ENCODE assay signal across 27 mouse cellular contexts in the genomic region with DNA sequence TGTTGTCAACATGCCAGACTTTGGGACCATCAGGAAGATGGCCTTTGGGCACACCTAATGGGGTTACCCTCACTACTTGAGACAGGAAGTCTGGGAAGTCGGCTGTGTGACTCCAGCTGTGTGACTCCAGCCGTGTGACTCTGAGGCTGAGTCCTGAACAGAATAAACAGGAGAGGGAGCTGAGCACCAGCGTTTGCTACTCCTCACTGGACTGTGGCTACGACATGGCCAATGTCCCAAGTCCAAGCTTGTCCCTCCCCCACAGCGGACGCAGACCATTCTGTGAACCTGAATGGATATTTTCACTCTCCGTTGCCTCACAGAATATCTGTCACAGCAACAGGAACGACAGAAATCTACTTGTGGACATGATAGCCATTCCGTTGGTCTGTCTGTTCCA. TPM values are rescaled to one million over a fixed set of nuclear protein-coding genes. Genes with fewer than 3 reads are reported as not detected.
A peak's percentile ranks its signal among the peaks of the same experiment; 100 is the strongest.
DNase-seq lines count a peak whose midpoint lies in the region; ATAC-seq and TF ChIP-seq lines count a peak whose summit lies in the region.
"Had no signal": no experiment of that assay in that cellular context is flagged by ENCODE, and none has a peak within 500 bp of the region (broad histone marks: within the 10 kb centered on the region; RNA-seq: fewer than 3 reads in every experiment).

No protein-coding gene starts in this region.

- no peak overlapping the region for H3K4me3 ChIP-seq in kidney, embryonic 15.5 days (replicated peaks)
- no peak overlapping the region for H3K4me3 ChIP-seq in liver, embryonic 16.5 days (ENCODE audit: low read depth, low read length)
- no peak overlapping the region for H3K4me3 ChIP-seq in gastrocnemius, adult 2 months
- H3K4me3 ChIP-seq: embryonic facial prominence, embryonic 10.5 days; embryonic facial prominence, embryonic 15.5 days; forebrain, embryonic 12.5 days; hindbrain, embryonic 10.5 days; hindbrain, embryonic 15.5 days; layer of hippocampus, adult 2 months; stomach, embryonic 15.5 days had no signal

- intact Hi-C loops in gastrocnemius, adult 2 months (cut with DNase I): no loop called here

- no peaks in the 10 kb centered on the region for H3K4me1 ChIP-seq in kidney, embryonic 15.5 days
- H3K4me1 ChIP-seq in liver, embryonic 16.5 days (ENCODE audit: control insufficient read depth, low read depth, low read length): no peaks in the 10 kb centered on the region
- H3K4me1 ChIP-seq: embryonic facial prominence, embryonic 15.5 days; forebrain, embryonic 12.5 days; hindbrain, embryonic 15.5 days; stomach, embryonic 15.5 days had no signal

- H3K4me2 ChIP-seq in kidney, embryonic 15.5 days: no peak overlapping the region
- H3K4me2 ChIP-seq in liver, embryonic 16.5 days (ENCODE audit: low read depth, low read length): no peak overlapping the region
- H3K4me2 ChIP-seq: embryonic facial prominence, embryonic 15.5 days; forebrain, embryonic 12.5 days; hindbrain, embryonic 15.5 days; lung, embryonic 14.5 days; stomach, embryonic 15.5 days had no signal

- 63% methylated on average over 9 of the region's 9 CpGs for WGBS in kidney, embryonic 15.5 days
- 59% methylated on average over 9 of the region's 9 CpGs for WGBS in liver, embryonic 16.5 days (ENCODE audit: insufficient replicate concordance)

- TF ChIP-seq CTCF in gastrocnemius, adult 2 months (IDR thresholded peaks at IDR 0.05): no peak

- H3K36me3 ChIP-seq in kidney, embryonic 15.5 days: no peaks in the 10 kb centered on the region
- no peaks in the 10 kb centered on the region for H3K36me3 ChIP-seq in liver, embryonic 16.5 days (ENCODE audit: control insufficient read depth, insufficient read depth)
- H3K36me3 ChIP-seq: G1E; stomach, embryonic 15.5 days had no signal

- no peaks in the 10 kb centered on the region for H3K9me3 ChIP-seq in kidney, embryonic 15.5 days (replicated peaks)
- H3K9me3 ChIP-seq in liver, embryonic 16.5 days (replicated peaks; ENCODE audit: control insufficient read depth, low read length): peaks cover 4% of the 10 kb centered on the region
- H3K9me3 ChIP-seq: embryonic facial prominence, embryonic 15.5 days; hindbrain, embryonic 10.5 days; hindbrain, embryonic 15.5 days; stomach, embryonic 15.5 days had no signal

- ATAC-seq in kidney, embryonic 15.5 days (replicated peaks; ENCODE audit: low FRiP score): no peak
- peak; percentile 45; the same call in 1 of the 2 replicates for ATAC-seq in liver, embryonic 16.5 days (ENCODE audit: low read depth)
- no peak for ATAC-seq in CD4-positive, CD25-positive, alpha-beta regulatory T cell, adult 4 months

- H3K27ac ChIP-seq in kidney, embryonic 15.5 days: no peak overlapping the region
- H3K27ac ChIP-seq in liver, embryonic 16.5 days (ENCODE audit: low read length): no peak overlapping the region
- H3K27ac ChIP-seq in gastrocnemius, adult 2 months: no peak overlapping the region
- H3K27ac ChIP-seq: embryonic facial prominence, embryonic 10.5 days; embryonic facial prominence, embryonic 15.5 days; forebrain, embryonic 12.5 days; hindbrain, embryonic 10.5 days; hindbrain, embryonic 15.5 days; layer of hippocampus, adult 2 months; stomach, embryonic 15.5 days had no signal

- DNase-seq in kidney, adult 11 months: peak; percentile 66
- DNase-seq in kidney, adult 8-10 months: peak; percentile 60 to 76
- DNase-seq in kidney, postnatal 25 days: peak; percentile 72 to 83
- DNase-seq in spleen, adult 12 weeks (ENCODE audit: low spot score): no peak
- DNase-seq in gastrocnemius, adult 2 months: no peak
- DNase-seq: adrenal gland, postnatal 10 days; cerebellum, adult 8-10 months; cerebellum, postnatal 25 days; gastrocnemius, postnatal 14 days; heart, postnatal 14 days; left cerebral cortex, postnatal 4 days; lung, embryonic 14.5 days; lung, postnatal 14 days; midbrain, embryonic 14.5 days had no signal

- H3K9ac ChIP-seq in kidney, embryonic 15.5 days: no peak overlapping the region
- H3K9ac ChIP-seq in liver, embryonic 16.5 days (ENCODE audit: low read depth, low read length): no peak overlapping the region
- H3K9ac ChIP-seq: embryonic facial prominence, embryonic 15.5 days; forebrain, embryonic 12.5 days; hindbrain, embryonic 15.5 days; lung, embryonic 14.5 days; stomach, embryonic 15.5 days had no signal

- H3K27me3 ChIP-seq in kidney, embryonic 15.5 days: no peaks in the 10 kb centered on the region
- H3K27me3 ChIP-seq in liver, embryonic 16.5 days (ENCODE audit: control insufficient read depth, insufficient read depth, low read depth, low read length): no peaks in the 10 kb centered on the region
- H3K27me3 ChIP-seq: embryonic facial prominence, embryonic 15.5 days; forebrain, embryonic 12.5 days; hindbrain, embryonic 15.5 days; stomach, embryonic 15.5 days had no signal

RNA-seq across cellular contexts. Expression of a gene that starts 39.2 kb away (rescaled TPM):
- 3.1 and 5.0 TPM in 2 replicates for polyA plus RNA-seq in kidney, embryonic 15.5 days (2015; fragmentation: Nextera tagmentation; extraction: Ambion mirVana)
- polyA plus RNA-seq in liver, embryonic 16.5 days (2015; fragmentation: Nextera tagmentation; extraction: Ambion mirVana): 0.41 and 0.61 TPM in 2 replicates
- 1 to 10 TPM in 1 of 2 experiments, under 1 TPM in 1; 0.43 to 1.1 TPM for total RNA-seq in gastrocnemius, adult 2 months (2021)
- polyA plus RNA-seq in CD4-positive, CD25-positive, alpha-beta regulatory T cell, adult 4 months (2017; shearing (Covaris generic)): 1 to 10 TPM in 1 of 2 experiments, under 1 TPM in 1; 0.68 to 1.9 TPM

RNA-seq across cellular contexts. Expression of a gene that starts 50.1 kb away (rescaled TPM):
- 0.98 and 0.99 TPM in 2 replicates for polyA plus RNA-seq in kidney, embryonic 15.5 days (2015; fragmentation: Nextera tagmentation; extraction: Ambion mirVana)
- polyA plus RNA-seq in liver, embryonic 16.5 days (2015; fragmentation: Nextera tagmentation; extraction: Ambion mirVana): 0.04 TPM in 1 of 2 replicates, not detected in the other
- 1 to 10 TPM in 1 of 2 experiments, under 1 TPM in 1; 0.69 to 1.1 TPM for total RNA-seq in gastrocnemius, adult 2 months (2021)
- not detected for polyA plus RNA-seq in CD4-positive, CD25-positive, alpha-beta regulatory T cell, adult 4 months (2017; shearing (Covaris generic))
- total RNA-seq: granulocyte monocyte progenitor cell, adult 5-6 weeks; monocyte, adult 5-6 weeks had no signal
- polyA plus RNA-seq: G1E had no signal

Comparison
In these comparisons a context has a peak if more than half of its experiments do, and no peak if none do; other contexts are left out.
1. DNase-seq: peak in kidney, adult 11 months (single experiment), kidney, adult 8-10 months (2 of 2) and kidney, postnatal 25 days (2 of 2); none in spleen, adult 12 weeks (single experiment) and gastrocnemius, adult 2 months (single experiment).